Mouse (Mus musculus): Measurements from ENCODE around the gene Olfr554.
"Not testable (repeated sequence)": the region's sequence is repeated elsewhere in the genome, so short reads cannot be mapped to it uniquely, and the experiment has no call there.

Olfr554 gene

GRCm38 (mm10) chr7:102638132-102638531 lies at the start of gene Olfr554:
Gene Olfr554 (plus strand): TSS chr7:102638432.
- DNase-seq (ENCODE audit: extremely low spot score): no peak

GRCm38 (mm10) chr7:102591786-102592185 lies 46.4 kb upstream of the Olfr554 start, which contains the start of gene Olfr551:
Gene Olfr551 (minus strand): TSS chr7:102591886.
- DNase-seq (ENCODE audit: extremely low spot score): no peak

DNA sequence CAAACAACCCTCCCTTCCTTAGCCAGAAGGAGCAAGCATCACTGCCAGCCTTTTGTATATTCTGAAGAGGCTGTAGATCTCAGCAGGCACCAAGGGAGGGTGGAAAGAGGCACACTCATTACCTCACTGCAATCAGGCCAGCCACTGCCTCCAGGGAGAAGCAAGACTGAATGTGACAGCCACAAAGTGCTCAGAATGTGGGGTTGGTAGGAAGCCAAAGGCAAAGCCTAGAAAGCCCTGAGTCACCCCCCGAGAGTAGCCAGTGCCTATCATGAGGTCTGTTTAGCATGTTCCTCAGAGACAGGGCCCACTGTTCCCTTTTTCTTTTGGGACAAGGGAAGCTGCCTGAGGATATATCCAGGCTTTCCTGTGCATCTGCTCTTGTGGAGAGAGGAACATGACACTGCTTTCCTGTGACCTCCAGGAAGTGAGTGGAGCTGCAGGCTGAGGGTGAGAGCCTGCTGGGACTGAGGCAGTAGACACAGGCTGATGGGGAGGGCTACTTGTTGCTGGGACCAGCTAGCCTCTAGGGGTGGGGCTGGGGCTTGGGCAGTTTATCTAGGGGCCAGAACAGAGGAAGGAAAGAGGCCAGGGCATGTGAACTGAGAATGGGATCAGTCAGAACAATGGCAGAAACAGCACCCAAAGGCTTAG lies 40.7 kb upstream of the Olfr554 start, which contains the start of gene Olfr552:
Olfr552 (plus strand) TSS at position 393 of the 654 bp plus-strand sequence.
- no peak for DNase-seq (ENCODE audit: extremely low spot score)

DNA sequence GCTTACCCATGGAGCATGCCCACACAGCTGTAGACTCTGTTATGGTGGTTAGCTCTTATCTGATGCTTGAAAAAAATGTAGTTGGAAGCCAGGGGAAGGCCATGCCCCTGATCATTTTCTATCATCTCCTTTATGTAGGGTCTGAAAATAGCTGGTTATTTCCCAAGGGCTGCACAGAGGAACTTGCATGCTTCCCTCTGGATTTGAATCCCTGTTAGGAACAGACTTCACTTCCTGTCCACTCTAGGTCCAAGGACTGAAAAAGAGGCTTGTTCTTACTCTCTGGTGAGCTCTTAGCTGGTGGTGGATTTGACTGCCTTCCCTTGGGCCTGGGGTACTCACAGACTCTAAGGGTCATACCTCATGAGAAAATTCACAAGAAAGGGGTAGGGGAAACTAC lies 20.1 kb upstream of the Olfr554 start, which contains the start of gene Olfr553:
Olfr553 (minus strand) TSS at position 101 of the 400 bp plus-strand sequence.
- no peak for DNase-seq (ENCODE audit: extremely low spot score)

DNA sequence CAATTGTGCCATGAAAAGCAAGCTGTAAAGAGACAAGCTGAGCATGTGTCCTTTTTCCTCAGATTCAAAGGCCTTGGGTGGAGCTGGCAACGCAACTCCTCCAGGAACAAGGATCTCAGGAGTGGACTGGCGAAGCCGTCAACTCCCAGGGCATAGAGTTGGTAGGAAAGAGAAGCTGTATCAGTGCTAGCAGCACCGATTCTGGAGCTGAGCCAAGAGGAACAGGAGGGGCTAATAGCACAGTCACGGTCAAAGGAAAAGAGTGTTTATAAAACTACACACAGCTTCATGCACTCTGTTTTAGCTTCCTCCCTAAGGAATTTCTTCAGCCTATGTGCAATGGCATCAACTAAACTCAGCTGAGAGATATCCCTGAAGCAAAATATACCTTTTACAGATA lies 18.6 kb upstream of the Olfr554 start:
- no peak for DNase-seq (ENCODE audit: extremely low spot score)

- DNase-seq (ENCODE audit: extremely low spot score): not testable (repeated sequence)
Measured at GRCm38 (mm10) chr7:102620368-102620767, 17.9 kb upstream of the Olfr554 start.

GRCm38 (mm10) chr7:102636665-102637064 lies 1.6 kb upstream of the Olfr554 start:
- peak; percentile 40 for DNase-seq (ENCODE audit: extremely low spot score)

DNA sequence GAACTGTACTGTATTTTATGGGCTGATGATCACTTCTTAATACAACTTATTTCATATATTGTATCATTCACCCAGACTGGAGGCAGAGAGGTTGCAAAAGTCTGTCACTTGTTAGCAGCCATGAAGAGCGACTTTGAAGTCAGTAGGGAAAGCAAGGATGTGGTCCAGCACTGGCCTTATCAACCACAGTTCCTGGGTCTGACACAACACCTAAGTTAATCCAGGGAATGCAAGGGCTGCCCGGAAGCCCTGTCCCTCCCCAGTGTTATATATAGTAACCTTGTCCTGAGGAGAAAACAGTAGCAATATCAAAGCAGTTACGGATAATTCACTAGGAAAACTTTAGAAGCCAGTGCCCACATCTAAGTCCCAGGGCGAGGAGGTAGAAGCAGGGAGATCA lies 6.7 kb downstream of the Olfr554 start:
- DNase-seq (ENCODE audit: extremely low spot score): not testable (repeated sequence)

DNA sequence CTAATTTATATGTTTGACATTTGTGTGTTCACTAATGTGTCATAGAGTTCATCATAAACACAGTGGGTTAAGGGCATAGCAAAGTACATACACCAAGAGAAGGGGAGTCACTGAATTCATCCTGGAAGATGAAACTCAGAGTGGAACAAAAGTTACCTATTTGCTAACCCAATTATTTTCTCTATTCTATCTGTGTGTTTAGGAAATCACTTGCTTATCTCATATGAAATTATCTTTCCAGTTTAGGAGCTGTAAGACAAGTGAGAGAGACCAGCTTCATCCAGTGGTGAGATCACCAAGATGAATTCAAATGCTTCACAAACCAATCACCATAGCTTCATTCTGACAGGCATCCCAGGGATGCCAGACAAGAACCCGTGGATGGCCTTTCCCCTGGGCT lies 20.3 kb downstream of the Olfr554 start, which contains the start of gene Olfr555:
Olfr555 (plus strand) TSS at position 301 of the 400 bp plus-strand sequence.
- DNase-seq (ENCODE audit: extremely low spot score): no peak

DNA sequence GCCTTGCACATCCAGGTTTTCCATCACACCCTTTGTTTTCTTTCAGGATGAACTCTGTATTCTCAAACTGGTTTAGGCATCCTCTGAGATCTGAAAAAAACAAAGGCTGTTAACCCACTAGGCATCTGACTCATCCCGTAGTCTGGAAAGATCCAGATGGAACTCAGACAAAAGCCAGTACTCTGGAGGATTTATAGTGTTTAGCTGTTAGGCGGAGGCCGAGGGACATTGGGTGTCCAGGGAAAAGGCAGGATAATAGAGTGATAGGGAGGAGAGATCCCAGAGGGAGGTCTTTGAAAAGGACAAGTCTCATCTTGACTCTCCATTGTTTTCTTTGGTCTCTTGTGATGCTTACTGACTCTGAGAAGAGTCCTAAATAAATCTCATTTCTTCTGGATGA lies 26.4 kb downstream of the Olfr554 start, which contains the start of gene Olfr556:
Olfr556 (plus strand) TSS at position 301 of the 400 bp plus-strand sequence.
- no peak for DNase-seq (ENCODE audit: extremely low spot score)

DNA sequence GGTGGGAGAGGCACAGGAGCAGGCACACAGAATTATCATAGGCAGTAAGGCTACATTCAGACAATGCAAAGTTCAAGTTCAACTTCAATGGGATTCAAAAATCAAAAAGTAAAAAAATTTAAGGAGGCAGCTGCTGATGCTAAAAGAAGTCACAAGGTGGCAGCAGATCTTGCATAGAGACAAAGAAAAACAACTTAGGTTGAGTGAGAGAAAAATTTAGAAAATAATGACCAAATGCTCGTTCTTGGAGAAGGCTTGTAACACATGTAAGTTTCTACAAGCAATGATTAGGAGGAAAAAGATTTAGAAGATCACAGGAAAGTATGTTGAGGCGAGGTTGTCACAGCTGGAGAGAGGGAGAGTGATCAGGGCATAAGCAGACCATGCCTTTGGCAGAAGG lies 27.1 kb downstream of the Olfr554 start:
- no peak for DNase-seq (ENCODE audit: extremely low spot score)

- DNase-seq (ENCODE audit: extremely low spot score): no peak
Measured at GRCm38 (mm10) chr7:102676225-102676624, 38.0 kb downstream of the Olfr554 start.

GRCm38 (mm10) chr7:102681916-102682315 lies 43.7 kb downstream of the Olfr554 start:
- DNase-seq (ENCODE audit: extremely low spot score): no peak

DNA sequence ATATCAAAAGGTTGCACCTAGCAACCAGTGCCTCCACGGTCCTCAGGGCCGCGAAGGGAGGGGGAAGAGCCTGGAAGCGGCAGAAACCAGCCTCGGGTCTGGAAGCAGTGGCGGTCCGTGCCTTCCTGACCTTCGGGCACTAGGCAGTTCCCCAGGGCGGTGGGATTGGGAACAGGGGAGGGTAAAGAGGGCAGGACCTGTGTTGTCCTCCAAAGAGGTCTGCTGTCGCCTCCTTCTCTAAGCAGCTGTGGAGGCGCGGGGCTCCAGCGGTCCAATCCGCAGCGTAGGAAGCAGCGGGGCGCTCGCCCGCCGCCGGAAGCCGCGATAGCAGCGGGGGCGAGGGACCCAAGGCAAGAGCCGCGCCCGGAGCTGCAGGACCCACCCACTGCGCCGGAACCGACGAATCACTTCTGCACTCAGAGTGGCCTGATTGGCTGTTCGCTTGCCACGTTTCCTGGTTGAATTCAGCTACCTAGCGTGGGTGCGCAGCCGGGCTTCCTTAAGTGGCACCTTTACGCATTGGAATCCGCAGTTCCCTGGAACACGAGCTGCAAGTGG lies 48.8 kb downstream of the Olfr554 start, which contains the start of gene Trim68:
Trim68 (minus strand) TSS at position 384 of the 558 bp plus-strand sequence.
- peak; percentile 88 for DNase-seq (ENCODE audit: extremely low spot score)
